Mouse (Mus musculus) lung, postnatal 25 days (tissue): Measurements from ENCODE around the gene Pfn5.
"Not testable (repeated sequence)": the region's sequence is repeated elsewhere in the genome, so short reads cannot be mapped to it uniquely, and the experiment has no call there.

Experiments used
- DNase-seq: peaks from one replicate; pipeline ENCODE4 v3.0.0; 2022; ENCODE audit warnings: low spot score

Gene Pfn5

GRCm38 (mm10) chrX:95557887-95558286, at the start of gene Pfn5, which contains the start of gene Asb12:
TSS of gene Pfn5 (plus strand) at chrX:95558104.
TSS of gene Asb12 (minus strand) at chrX:95557987.
- no peak for DNase-seq

- no peak for DNase-seq
Measured at GRCm38 (mm10) chrX:95523883-95524282, 34.0 kb upstream of the Pfn5 start.

DNA sequence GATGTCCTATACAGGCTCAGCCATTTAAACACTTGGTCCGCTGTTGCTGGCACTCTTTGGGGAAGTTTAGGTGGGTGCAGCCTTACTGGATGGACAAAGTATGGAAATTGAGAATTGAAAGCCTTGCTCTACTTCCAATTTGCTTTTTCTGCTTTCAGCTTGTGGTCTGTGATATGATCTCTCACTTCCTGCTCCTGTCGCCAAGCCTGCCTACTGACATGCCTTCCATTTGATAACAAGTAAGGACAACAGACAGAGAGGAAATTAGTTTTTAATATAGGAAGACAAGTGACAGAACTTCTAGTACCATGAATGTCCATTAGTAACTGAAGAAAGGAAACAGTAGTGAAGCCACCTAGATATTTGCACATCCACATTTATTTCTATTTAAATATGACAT, 32.7 kb upstream of the Pfn5 start:
- no peak for DNase-seq

- DNase-seq, result not testable (repeated sequence)
Measured at GRCm38 (mm10) chrX:95535493-95535892, 22.4 kb upstream of the Pfn5 start.

- no peak for DNase-seq
Measured at GRCm38 (mm10) chrX:95554321-95554720, 3.6 kb upstream of the Pfn5 start.

DNA sequence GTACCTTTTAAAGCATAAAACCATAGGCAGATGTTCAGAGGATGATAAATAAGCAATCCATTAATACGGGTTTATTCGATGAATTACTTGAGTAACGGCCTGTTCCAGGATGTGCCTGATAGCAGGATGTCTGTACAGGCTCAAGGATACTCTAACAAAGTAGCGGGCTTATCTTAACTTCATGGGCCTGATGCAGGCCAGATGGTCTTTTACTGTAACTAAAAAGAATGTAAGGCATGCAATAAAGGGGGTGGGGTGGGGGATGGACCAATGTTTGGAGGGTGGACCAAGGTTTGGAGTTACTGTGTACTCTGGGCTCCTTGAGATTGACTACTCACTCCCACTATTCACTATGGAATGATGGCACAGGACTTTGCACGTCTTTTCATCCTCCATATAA, 42.7 kb downstream of the Pfn5 start:
- DNase-seq, result no peak
